Mouse (Mus musculus): ENCODE data around the gene Zmiz1. TPM values are rescaled to one million over a fixed set of nuclear protein-coding genes. Genes with fewer than 3 reads are reported as not detected.
A peak's percentile ranks its signal among the peaks of the same experiment; 100 is the strongest.

Gene Zmiz1
- polyA plus RNA-seq, 1 experiment from 2014 or later = 66.5 TPM

DNA sequence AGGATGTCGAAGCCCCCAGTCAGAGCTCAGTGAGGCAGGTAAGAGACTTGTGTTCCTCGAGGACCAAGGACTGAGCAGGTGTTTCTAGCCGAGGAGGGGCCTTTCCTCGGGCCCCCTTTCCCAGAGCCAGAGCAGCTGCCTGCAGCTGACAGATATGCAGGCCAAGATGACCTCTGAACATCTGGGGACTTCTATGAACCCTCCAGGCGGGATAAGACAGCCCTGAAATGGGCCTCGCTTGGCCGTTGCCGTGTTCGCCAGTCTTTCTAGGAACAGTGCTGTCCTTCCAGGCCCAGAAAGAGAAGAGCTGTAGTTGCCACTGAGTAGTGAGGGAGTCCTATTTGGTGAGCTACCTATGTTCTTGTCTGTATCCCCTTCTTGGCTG lies 65.1 kb downstream of the Zmiz1 start:
- Histone ChIP-seq H3K4me2 (replicated peaks) (no peak overlapping the region), H3K27me3 (no peaks in the 10 kb centered on the region), H3K36me3 (peaks cover 9% of the 10 kb centered on the region), H3K27ac (no peak overlapping the region), H3K9me3 (replicated peaks) (no peaks in the 10 kb centered on the region), H3K9ac (no peak overlapping the region), H3K4me1 (peaks cover 74% of the 10 kb centered on the region), H3K4me3 (no peak overlapping the region)
- no peak for ATAC-seq (ENCODE audit: low FRiP score)
- WGBS = 71% methylated on average over 9 of the region's 9 CpGs

- H3K4me3 ChIP-seq = no peak overlapping the region
- H3K4me1 ChIP-seq = peaks cover 67% of the 10 kb centered on the region
- H3K27me3 ChIP-seq = no peaks in the 10 kb centered on the region
- no peak overlapping the region for H3K4me2 ChIP-seq (replicated peaks)
- no peak overlapping the region for H3K9ac ChIP-seq
- H3K9me3 ChIP-seq (replicated peaks) = no peaks in the 10 kb centered on the region
- ATAC-seq (ENCODE audit: low FRiP score) = no peak
- H3K36me3 ChIP-seq = peaks cover 9% of the 10 kb centered on the region
- H3K27ac ChIP-seq = no peak overlapping the region; the same call in none of the 2 replicates
- 79% methylated on average over 4 of the region's 4 CpGs for WGBS
Observed at GRCm38 (mm10) chr14:25524884-25525283, 65.9 kb downstream of the Zmiz1 start.

DNA sequence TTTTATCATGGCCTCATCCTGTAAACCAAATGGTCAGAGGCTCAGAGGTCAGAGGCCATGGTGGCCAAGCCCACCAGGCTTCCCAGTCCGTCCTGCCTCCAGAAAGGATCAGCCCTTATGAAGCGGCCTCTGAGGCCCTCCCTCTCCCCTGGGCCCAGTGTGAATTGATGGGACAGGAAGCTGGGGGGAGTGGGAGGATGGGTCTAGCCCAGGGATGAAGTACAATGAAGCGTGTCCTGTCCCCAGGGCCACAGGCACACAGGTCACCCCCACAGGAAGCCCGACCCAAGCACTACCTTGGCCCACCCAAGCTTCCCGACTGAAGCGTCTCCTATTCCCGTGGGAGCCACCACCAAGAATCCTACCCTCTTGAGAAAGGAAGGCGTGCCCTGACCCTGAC lies 66.7 kb downstream of the Zmiz1 start:
- no peaks in the 10 kb centered on the region for H3K27me3 ChIP-seq
- no peak overlapping the region for H3K27ac ChIP-seq
- 66% methylated on average over 8 of the region's 8 CpGs for WGBS
- H3K36me3 ChIP-seq = peaks cover 9% of the 10 kb centered on the region
- no peak overlapping the region for H3K4me3 ChIP-seq
- ATAC-seq (ENCODE audit: low FRiP score) = no peak
- H3K4me1 ChIP-seq = peaks cover 63% of the 10 kb centered on the region
- no peaks in the 10 kb centered on the region for H3K9me3 ChIP-seq (replicated peaks)
- no peak overlapping the region for H3K9ac ChIP-seq
- no peak overlapping the region for H3K4me2 ChIP-seq (replicated peaks)

- Histone ChIP-seq H3K27me3 (no peaks in the 10 kb centered on the region), H3K4me3 (no peak overlapping the region), H3K4me1 (peaks cover 62% of the 10 kb centered on the region), H3K4me2 (replicated peaks) (no peak overlapping the region), H3K36me3 (peaks cover 9% of the 10 kb centered on the region), H3K9ac (no peak overlapping the region), H3K9me3 (replicated peaks) (no peaks in the 10 kb centered on the region), H3K27ac (no peak overlapping the region)
- no peak for ATAC-seq (ENCODE audit: low FRiP score)
- WGBS = 95% methylated on average over 7 of the region's 8 CpGs
Observed at GRCm38 (mm10) chr14:25526872-25527271, 67.9 kb downstream of the Zmiz1 start.

DNA sequence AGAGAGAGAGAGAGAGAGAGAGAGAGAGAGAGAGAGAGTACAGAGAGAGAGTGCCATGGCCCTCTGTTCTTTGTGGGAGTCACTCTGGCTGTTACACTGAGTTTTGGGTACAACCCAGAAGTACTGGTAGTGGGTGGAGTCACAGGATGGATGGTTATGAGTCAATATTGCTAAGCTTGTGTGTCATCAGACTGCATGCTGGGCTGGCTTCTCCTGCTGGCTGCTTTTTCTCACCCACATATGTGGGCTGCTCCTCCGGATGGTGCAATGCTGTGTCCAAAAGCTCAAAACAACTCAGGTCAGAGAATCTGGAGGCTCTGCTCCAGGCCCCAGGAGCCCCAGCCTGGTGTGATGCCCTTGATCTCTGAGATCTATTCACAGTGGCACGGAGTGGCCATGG lies 68.3 kb downstream of the Zmiz1 start:
- no peak overlapping the region for H3K27ac ChIP-seq
- H3K4me3 ChIP-seq = no peak overlapping the region
- no peaks in the 10 kb centered on the region for H3K9me3 ChIP-seq (replicated peaks)
- H3K4me1 ChIP-seq = peaks cover 60% of the 10 kb centered on the region
- H3K9ac ChIP-seq = no peak overlapping the region
- no peaks in the 10 kb centered on the region for H3K27me3 ChIP-seq
- H3K4me2 ChIP-seq (replicated peaks) = no peak overlapping the region
- 81% methylated on average over 2 of the region's 2 CpGs for WGBS
- ATAC-seq (ENCODE audit: low FRiP score) = no peak
- H3K36me3 ChIP-seq = peaks cover 9% of the 10 kb centered on the region

DNA sequence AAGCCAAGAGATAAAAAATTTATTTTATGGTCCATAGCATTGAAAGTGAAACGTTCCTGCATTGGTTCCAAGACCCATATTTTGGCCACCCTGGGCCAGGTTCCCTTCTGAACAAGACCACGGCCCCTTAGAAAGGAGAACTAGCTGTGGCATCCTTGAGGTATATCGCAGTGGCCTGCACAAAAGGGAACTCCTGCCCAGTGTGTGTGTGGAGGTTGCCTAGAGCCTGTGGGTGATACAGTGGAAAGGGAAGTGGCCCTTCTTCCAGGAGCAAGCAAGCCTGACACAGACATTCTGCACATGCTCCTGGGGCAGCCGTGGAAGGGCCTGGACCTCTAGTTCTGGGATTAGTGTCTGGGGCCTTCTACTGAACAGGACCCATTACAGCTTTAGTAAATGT lies 71.4 kb downstream of the Zmiz1 start:
- no peak overlapping the region for H3K4me2 ChIP-seq (replicated peaks)
- 90% methylated on average over 4 of the region's 4 CpGs for WGBS
- peaks cover 40% of the 10 kb centered on the region for H3K4me1 ChIP-seq
- ATAC-seq (ENCODE audit: low FRiP score) = no peak
- no peak overlapping the region for H3K9ac ChIP-seq
- no peaks in the 10 kb centered on the region for H3K9me3 ChIP-seq (replicated peaks)
- no peak overlapping the region for H3K27ac ChIP-seq
- peaks cover 16% of the 10 kb centered on the region for H3K36me3 ChIP-seq
- no peak overlapping the region for H3K4me3 ChIP-seq
- no peaks in the 10 kb centered on the region for H3K27me3 ChIP-seq

GRCm38 (mm10) chr14:25530815-25531214 lies 71.8 kb downstream of the Zmiz1 start:
- H3K4me3 ChIP-seq = no peak overlapping the region
- no peak overlapping the region for H3K4me2 ChIP-seq (replicated peaks)
- H3K9me3 ChIP-seq (replicated peaks) = no peaks in the 10 kb centered on the region
- H3K4me1 ChIP-seq = peaks cover 37% of the 10 kb centered on the region
- 73% methylated on average over 5 of the region's 5 CpGs for WGBS
- ATAC-seq (ENCODE audit: low FRiP score) = no peak
- H3K27me3 ChIP-seq = no peaks in the 10 kb centered on the region
- peaks cover 16% of the 10 kb centered on the region for H3K36me3 ChIP-seq
- no peak overlapping the region for H3K9ac ChIP-seq
- H3K27ac ChIP-seq = 0 out of 2 replicates have a peak overlapping the region, but pooled peaks have one; percentile 17

DNA sequence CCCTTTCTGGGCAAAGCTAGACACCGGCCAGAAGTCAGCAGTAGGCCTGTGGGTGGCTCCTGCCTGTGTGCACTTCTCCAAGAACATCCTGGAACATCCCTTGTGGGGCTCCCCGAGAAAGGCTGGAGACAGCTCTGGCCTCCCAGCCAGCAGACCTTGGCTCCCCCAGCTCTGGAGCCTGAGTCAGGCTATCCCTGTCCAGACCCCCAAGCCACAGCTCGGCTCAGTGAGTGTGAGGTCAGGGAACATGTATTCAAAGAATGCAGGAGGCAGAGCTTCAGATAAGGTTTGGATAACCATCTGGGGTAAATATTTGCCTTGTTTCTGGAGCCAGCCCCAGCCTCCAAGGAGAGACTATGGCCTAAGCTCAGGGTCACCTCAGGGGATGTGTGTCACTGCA lies 74.0 kb downstream of the Zmiz1 start:
- Histone ChIP-seq H3K4me1 (peaks cover 32% of the 10 kb centered on the region), H3K9ac (no peak overlapping the region), H3K4me2 (replicated peaks) (no peak overlapping the region), H3K27ac (no peak overlapping the region), H3K27me3 (no peaks in the 10 kb centered on the region), H3K4me3 (no peak overlapping the region), H3K36me3 (peaks cover 31% of the 10 kb centered on the region), H3K9me3 (replicated peaks) (no peaks in the 10 kb centered on the region)
- ATAC-seq (ENCODE audit: low FRiP score) = no peak
- WGBS = 63% methylated on average over 3 of the region's 3 CpGs

DNA sequence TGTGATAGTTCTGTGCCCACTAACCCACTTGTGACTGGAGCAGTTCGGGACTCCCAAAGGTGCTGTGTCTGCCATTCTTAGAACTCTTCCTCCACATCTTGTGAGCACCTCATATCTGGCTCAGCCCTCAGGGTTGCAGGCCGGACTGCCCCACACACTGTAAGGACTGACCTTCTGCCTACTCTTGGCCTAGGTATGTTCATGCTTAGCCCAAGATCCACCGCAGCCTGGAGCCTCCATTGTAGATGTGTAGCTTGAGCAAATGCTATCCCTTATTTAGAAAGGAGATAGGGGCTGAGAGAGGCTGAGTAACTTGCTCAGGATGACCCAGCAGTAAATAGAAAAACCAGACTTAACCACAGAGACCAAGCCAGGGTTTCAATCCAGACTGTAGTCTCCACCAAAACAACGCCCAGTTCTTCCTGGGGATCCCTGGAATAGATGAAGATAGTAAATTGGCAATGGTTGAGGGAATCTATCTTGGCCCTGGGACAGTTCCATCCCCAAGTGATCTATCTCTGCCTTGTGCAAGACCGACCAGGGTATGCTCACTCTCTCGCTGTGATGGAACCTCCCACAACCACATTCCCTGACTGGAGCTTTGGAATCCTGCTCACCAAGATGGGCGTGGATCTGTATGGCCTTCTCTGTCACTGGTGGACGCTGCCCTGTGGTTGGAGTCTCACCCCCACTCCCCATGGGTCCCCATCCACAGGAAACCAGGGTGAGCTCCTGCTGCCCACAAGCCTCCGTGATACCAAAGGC lies 74.8 kb downstream of the Zmiz1 start:
- H3K27me3 ChIP-seq = no peaks in the 10 kb centered on the region
- peaks cover 30% of the 10 kb centered on the region for H3K4me1 ChIP-seq
- H3K36me3 ChIP-seq = peaks cover 38% of the 10 kb centered on the region
- H3K27ac ChIP-seq = no peak overlapping the region; the same call in 1 of the 2 replicates
- no peak for ATAC-seq (ENCODE audit: low FRiP score)
- no peak overlapping the region for H3K9ac ChIP-seq
- H3K4me2 ChIP-seq (replicated peaks) = no peak overlapping the region
- 93% methylated on average over 9 of the region's 9 CpGs for WGBS
- H3K4me3 ChIP-seq = no peak overlapping the region
- no peaks in the 10 kb centered on the region for H3K9me3 ChIP-seq (replicated peaks)

DNA sequence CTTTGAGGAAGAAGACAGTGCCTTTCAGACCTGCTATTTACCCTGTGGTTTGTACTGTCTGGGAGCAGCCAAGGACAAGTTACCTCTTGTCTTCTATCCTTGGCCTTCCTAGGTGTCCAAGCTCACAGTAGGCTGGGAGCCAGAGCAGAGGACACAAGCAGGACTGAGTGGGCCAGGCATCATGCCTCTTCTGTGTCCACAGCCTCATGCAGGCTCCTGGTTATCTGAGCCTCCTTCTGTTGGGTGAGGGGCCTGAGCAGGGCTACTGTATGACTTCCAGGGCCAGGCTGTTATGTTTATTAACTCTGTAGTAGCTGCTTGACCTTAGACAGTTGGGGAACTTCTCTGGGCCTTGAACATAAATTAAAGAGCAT lies 75.4 kb downstream of the Zmiz1 start:
- Histone ChIP-seq H3K9ac (no peak overlapping the region), H3K4me2 (replicated peaks) (no peak overlapping the region), H3K27ac (peak overlapping the region; percentile 32; the same call in 1 of the 2 replicates), H3K4me3 (no peak overlapping the region), H3K9me3 (replicated peaks) (no peaks in the 10 kb centered on the region), H3K27me3 (no peaks in the 10 kb centered on the region), H3K4me1 (peaks cover 30% of the 10 kb centered on the region), H3K36me3 (peaks cover 39% of the 10 kb centered on the region)
- ATAC-seq (ENCODE audit: low FRiP score) = no peak

GRCm38 (mm10) chr14:25534918-25535582 lies 76.1 kb downstream of the Zmiz1 start:
- WGBS = 84% methylated on average over 11 of the region's 11 CpGs
- Histone ChIP-seq H3K4me2 (replicated peaks) (no peak overlapping the region), H3K27ac (peak overlapping the region; percentile 30; the same call in 1 of the 2 replicates), H3K9me3 (replicated peaks) (no peaks in the 10 kb centered on the region), H3K27me3 (no peaks in the 10 kb centered on the region), H3K9ac (no peak overlapping the region), H3K4me1 (peaks cover 36% of the 10 kb centered on the region), H3K4me3 (no peak overlapping the region), H3K36me3 (peaks cover 40% of the 10 kb centered on the region)
- no peak for ATAC-seq (ENCODE audit: low FRiP score)

DNA sequence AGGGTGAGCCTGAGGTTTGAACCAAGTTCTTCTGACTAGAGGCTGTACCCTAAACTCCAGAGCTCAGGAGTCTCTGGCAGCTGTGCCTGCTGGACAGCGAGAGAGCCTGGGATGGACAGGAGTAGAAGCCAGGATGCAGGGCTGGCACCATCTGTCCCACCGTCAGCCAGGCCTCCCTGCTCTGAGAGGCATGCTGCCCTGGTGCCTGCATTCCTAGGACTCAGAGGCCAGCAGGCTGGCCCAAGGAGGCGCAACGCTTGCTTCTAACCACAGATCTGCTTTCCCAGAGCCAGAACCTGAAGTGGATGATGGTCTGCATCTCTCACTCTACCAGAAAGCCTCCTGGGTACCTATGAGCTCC lies 76.6 kb downstream of the Zmiz1 start:
- H3K27me3 ChIP-seq = no peaks in the 10 kb centered on the region
- H3K4me2 ChIP-seq (replicated peaks) = no peak overlapping the region
- H3K9me3 ChIP-seq (replicated peaks) = no peaks in the 10 kb centered on the region
- H3K36me3 ChIP-seq = peaks cover 44% of the 10 kb centered on the region
- no peak overlapping the region for H3K9ac ChIP-seq
- no peak for ATAC-seq (ENCODE audit: low FRiP score)
- no peak overlapping the region for H3K4me3 ChIP-seq
- 86% methylated on average over 4 of the region's 4 CpGs for WGBS
- H3K27ac ChIP-seq = 0 out of 2 replicates have a peak overlapping the region, but pooled peaks have one; percentile 17
- peaks cover 36% of the 10 kb centered on the region for H3K4me1 ChIP-seq

GRCm38 (mm10) chr14:25536476-25536875 lies 77.5 kb downstream of the Zmiz1 start:
- H3K27me3 ChIP-seq = no peaks in the 10 kb centered on the region
- ATAC-seq (ENCODE audit: low FRiP score) = no peak
- no peak overlapping the region for H3K9ac ChIP-seq
- WGBS = 90% methylated on average over 8 of the region's 8 CpGs
- H3K4me2 ChIP-seq (replicated peaks) = no peak overlapping the region
- no peak overlapping the region for H3K27ac ChIP-seq
- H3K4me3 ChIP-seq = no peak overlapping the region
- H3K36me3 ChIP-seq = peaks cover 51% of the 10 kb centered on the region
- no peaks in the 10 kb centered on the region for H3K9me3 ChIP-seq (replicated peaks)
- H3K4me1 ChIP-seq = peaks cover 34% of the 10 kb centered on the region

All from hindbrain, embryonic 12.5 days (tissue).